Mouse (Mus musculus) thymus, adult 18-20 months (tissue): ENCODE measurements around the gene Txndc2.
"Not testable (repeated sequence)": the region's sequence is repeated elsewhere in the genome, so short reads cannot be mapped to it uniquely, and the experiment has no call there.

Experiments
- DNase-seq, 2 experiments: peaks; one replicate each; pipeline ENCODE4 v3.0.0; 2022; ENCODE audit warnings: mixed read lengths in 2 of 2

The Txndc2 gene

DNA sequence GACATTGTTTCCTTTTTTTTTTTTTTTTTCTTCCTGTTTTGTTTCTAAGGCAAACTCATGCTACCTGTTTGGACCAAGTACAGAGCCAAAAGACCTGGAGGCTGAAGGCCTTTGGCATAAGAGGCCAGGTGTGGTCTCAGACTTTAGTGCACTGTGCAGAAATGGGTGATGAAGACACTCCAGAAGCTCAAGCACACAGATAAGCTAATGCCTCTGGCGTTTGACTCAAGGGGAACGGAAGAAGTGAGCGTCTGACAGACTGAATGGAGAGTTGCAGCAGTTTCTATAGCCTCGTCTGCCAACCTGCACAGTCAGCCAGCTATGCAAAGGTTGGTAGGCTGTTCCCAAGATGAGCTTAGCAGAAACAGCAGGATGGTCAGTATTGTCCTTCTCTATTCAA, 13.6 kb upstream of the Txndc2 start:
- DNase-seq: no peak

DNA sequence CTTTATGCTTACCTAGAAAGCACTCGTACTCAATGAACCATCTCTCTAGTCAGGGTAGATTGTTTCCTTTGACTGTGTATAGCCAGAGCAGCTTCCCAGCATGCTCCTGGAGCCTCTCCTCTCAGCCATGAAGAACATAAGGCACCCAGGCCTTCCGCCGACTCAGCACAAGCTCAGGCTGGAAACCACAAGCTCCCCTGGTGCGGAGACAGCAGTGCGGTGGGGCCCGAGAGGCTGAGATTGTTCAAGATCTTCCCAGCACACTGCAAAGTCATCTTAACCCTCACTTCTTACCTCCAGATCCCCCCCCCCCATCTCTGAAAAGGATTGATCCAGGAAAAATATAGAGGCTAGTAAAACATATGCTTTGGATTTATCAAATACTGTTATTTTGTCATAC, 8.6 kb upstream of the Txndc2 start:
- no peak for DNase-seq

DNA sequence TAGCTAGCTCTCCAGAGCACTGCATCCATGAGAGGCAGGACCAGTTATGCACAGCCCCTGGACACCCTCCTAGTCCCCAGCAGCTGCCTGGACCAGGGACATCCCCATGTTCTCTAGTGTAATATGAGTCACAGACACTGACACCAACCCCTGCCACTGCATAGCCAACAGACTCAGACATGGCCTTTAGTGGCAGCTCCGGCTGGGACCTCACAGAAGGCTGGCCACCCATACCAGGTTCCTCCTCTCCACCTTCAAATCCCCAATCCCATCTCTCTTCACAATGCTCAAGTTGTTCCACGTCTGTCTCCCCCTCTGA, 7.2 kb upstream of the Txndc2 start:
- DNase-seq: no peak

DNA sequence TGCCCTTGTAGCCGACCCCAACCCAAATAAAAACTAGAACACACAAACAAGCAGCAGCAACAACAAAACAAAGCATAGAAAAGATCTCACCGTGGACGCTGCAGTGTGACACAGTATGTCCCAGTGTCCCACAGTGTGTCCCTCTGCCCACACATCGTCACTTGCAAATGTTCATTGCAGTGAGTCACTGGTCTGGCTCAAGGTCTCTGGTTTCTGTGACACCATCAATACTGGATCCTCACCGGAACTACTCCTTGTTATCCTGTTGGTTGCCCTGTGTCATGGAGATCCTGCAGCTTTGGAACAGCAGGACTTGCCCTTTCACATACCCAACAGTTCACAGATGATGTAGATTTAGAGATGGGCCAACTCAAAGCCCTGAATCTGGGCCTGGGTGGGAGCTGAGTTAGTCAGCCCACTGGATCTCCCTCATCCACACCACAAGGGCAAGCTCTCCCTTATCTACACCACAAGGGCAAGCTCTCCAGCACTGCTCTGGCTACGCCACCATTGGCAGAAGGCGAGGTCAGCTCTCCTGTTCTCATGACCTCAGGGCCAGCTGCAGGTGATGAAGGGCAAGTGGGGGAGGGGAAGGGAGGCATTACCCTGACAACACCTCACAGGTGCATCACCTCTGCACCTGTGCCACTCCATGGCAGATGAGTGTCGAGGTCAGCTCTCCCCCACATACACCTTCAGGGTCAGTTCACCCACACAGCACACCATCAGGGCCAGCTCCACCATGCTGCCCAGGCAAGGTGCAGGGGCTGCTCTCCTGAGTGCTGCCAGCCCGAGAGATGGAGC, 6.6 kb upstream of the Txndc2 start:
- no peak for DNase-seq

DNA sequence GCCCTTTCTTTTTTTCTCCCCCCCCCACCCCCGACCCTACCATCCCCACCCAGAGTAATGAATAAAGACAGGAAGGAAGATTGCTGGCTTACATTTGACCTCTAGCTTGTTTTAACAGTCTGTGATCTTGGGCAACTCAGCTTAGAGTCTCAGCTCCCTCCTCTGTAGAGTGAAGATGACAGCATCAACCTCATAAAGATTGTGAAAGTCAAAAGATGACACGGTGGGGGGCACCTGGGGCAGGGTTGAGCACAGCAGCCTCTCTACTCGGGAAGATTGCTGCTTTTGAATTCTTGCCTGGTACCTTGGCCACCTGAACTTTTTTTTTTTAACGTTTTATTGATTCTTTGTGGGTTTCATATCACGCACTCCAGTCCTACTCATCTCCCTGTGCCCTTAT, 6.0 kb upstream of the Txndc2 start:
- no peak for DNase-seq

DNA sequence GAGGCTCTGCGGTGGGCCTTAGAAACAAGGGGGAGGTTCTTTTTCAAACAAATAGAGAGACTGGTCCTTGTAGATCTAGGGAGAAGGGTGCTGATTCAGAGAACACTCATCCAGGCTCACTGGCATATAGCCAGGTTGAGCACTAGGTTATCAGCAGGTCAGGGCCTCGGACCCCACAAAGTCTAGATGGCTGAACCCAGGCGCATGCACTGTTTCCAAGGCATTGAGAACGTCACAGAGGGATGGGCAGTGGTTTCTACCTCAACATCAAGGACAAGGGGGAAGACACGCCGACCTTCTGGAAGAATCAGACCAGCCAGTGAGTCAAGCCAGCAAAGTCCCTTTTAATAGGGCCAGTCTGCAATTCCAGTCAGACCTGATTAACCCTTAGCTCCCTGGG, 5.3 kb upstream of the Txndc2 start:
- no peak for DNase-seq

DNA sequence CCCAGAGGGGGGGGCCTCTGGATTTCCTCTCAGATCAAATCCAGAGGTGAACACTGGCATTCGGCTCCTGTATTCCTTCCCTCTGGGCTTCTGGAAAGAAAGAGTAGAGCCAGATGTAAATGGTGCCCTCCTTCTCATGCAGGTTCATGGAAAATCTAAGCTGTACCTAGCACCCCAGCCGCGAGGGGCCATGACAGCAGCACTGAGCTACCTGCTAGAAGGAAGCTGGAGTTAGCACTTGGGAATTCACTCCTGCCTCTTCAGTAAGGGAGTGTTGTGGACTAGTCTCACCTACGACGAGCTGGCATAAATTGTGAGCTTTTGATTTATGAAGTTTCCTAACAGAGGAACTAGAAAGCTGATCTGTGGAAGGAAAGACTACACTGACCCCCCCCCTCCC, 1.6 kb upstream of the Txndc2 start:
- no peak for DNase-seq

DNA sequence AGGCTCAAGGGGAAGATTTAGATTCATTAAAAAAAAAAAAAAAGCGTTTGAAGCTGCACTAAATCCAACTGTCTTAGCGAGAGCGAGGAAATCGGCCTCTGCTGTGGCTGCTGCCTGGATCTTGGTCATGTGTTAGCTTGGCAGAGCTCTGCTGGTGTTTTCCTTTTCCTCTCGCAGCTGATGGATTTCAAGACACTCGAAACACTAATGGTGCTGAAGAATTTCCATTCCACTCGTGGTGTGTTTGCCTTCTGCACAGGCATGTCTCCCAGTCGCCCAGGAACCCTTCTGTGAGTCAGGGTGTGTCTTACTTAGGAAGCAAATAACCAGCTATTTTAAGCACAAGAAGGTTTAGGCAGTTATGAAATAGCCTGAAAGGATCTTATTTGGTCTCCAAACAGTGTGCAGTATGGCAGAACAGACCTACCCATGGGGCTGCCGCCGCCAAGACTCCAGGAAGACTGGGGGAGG, 1.1 kb upstream of the Txndc2 start:
- no peak for DNase-seq

DNA sequence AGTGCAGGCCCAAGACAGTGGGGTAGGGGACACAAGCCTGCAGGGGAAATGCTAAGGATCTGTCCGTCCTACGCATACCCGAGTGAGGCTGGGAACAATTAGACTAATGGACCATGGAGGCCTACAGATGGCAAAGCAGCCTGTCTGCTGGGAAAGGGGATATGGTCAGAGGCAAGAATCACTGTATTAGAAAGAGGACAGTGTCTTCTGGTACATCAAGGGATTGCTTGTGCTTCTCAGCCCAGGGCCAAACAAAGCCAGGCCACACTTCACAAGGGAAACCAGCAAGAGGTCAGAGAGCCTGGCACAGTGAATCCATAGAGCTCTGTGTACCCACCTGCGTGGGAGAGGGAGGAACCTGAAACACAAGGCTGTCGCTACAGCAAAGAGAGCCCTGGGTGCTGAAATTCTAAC, 617 bp upstream of the Txndc2 start:
- no peak for DNase-seq

DNA sequence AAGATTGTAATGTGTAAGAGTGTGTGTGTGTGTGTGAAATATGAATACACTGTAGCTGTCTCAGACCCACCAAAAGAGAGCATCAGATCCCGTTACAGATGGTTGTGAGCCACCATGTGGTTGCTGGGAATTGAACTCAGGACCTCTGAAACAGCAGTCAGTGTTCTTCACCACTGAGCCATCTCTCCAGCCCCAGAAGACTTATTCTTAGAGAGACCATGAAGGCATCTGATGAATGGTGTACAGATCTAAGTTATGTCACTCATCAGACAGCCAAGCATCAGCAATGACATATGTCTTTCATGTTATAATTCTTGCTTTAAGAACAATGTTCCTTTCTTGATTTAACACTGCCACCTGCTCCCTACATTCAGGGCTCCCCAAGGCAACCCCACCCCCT, 2.8 kb downstream of the Txndc2 start:
- DNase-seq: no peak

DNA sequence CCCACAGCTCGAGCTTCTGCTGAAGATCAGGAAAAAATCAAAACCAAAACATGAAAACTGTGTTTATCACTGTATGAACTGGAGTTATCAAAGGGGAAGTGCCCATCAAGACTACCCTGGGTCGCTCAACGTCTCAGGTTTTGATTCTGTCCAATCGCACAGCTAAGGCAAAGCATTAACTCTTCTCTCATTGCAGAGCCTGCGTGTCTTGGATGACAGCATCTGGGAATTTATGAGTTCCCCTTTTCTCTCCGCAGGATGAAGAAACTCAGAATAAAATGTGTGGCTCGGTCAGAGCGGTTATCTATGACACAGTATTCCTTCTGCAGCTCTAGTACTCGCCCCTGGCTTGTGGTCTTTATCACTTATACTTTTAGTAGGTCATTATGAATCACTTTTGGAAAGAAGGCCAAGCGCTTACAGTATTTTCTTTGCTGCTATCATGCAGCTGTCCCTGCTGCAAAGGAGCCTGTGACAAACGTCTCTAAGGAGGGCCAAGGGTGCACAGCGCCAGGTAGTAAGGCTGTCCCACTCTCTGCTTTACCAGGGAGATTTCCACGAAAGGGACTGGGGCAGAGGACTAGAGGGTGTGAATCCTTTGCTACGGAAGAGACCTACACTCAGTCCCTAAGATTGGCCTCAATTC, 6.1 kb downstream of the Txndc2 start:
- DNase-seq: no peak

DNA sequence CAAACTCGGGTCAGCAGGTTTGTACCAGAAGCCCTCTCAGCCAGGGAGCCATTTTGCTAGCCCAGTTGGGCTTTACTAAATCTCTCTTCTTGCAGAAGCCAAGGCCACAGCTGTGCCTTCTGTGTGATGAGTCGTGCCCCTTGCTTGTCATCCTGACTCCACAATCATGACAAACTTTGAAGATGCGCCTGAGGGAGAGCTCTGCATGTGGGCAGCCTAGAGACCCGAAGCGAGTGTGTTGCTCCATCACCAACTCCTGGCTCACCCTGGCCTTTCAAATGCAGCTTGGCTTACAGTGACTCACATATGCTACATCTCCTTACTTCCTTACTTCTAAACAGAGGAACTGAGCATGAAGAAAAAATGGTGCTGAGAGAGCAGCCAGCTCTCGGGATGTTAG, 12.0 kb downstream of the Txndc2 start:
- no peak for DNase-seq

DNA sequence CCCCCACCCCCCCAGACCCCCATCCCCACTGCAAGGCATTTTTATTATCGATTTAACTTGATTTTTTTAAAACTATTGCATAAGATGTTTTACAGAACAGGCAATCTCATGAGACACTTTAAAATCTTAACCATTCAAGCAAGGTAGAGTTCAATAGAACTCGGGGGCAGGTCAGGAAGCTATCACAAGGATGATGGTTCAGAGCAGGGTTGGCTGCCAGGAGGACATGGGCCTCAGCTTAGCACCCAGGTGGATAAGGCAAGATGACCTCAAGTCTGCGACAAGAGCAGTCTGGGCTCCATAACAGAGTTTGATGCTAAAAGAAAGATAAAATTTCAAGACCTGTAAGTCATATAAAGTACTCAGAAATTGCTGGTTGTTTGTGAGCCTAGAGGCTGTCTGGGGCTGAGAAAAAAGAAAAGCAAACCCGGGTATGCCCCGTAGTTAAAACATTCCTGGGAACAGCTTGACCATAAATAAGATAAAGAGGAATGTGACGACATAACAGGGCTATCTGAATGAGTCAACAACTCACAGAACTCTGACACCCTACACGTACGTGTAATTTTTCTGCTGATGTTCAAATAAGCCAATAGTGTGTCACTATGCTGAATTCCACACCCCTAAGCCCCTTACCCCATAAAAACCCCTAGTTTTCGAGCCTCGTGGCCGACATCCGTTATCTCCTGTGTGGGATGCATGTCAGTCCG, 13.0 kb downstream of the Txndc2 start:
- not testable (repeated sequence) for DNase-seq

DNA sequence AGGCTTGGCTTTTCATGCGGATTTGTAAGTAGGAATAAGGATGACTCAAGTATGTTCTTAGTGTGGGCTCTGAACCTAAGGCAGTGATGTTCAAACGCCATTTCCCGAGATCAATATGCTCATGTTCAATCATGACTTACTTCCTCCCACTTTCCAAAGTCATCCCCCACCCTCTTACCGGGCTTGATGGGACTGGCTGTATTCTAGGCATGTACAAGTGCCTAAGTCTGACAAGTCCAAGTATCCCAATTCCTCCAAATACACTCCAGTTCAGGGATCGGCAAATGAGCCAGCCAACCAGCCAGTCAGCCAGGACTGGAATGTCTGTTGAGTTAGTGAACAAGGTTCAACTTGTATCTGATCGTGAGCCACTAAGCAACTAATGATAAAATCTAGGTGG, 15.7 kb downstream of the Txndc2 start:
- no peak for DNase-seq

DNA sequence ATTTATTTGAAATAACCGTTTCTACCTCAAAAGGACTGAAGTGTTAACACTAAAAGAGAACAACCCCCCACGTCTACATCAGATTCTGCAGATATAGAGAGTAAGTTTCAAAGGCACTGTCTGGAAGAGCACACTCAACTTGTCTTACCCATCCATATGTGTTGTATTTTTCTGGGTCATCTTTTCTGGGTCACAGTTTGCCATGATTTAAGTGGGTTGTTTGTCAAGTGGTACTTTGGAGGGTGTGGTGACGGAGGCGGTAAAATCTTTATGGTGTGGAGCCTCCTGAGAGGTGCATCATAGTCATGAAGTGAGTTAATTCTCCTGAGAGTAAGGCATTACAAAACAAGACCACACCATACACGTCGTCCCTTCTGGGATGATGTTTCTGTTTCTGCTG, 16.4 kb downstream of the Txndc2 start:
- DNase-seq: no peak

DNA sequence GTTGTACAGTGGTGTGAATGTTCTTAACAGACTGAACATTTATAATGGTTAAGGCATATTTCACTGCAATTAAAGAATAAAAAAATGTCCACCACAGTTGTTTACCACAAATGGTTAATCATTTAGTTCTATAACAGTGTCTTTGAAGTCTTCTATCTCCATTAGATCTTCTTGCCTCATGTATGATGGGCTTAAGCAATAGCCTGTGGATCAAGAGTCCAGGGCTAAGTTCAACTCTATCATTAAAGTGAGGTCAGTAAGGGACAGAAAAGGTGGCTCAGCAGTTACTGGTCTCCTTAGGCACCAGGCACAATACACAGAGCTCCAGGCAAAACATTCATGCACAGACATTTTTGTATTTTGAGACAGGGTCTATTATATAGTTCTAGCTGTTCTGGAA, 18.8 kb downstream of the Txndc2 start:
- DNase-seq: no peak

DNA sequence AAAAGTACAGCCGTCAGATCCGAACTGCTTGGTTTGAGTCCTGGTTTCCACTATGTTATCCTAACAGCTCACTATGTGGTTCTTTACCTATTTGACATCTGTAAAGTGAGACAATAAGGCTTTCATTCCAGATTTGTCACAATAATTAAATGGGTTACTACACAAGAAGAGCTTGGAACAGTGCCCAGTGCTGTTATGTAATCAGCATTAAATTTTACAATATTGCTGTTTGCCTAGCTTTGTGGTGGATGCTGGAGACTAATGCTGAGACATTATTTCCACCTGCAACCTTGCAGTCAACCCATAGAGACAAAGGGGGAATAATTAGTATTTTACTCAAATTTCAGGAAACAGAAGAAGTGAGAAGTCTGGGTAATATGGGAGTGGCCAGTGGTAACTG, 23.5 kb downstream of the Txndc2 start:
- no peak for DNase-seq

DNA sequence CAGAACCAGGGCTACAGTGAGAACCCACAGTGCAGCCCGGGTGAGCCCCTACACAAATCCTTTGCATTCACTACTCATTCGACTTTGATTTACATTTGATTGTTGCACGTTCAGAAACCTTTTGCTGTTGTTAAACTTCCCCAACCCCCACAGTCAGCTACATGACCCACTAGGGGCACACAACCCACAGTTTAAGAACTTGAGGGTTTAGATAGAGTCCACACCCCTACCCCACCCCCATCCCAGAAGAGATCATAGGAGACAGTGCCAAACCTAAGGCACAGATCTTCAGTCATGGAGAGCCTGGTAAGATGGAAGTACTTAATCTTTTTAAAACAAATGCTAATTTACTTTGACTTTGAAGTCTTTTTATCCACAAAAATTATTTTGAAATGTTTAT, 26.3 kb downstream of the Txndc2 start:
- DNase-seq: no peak

DNA sequence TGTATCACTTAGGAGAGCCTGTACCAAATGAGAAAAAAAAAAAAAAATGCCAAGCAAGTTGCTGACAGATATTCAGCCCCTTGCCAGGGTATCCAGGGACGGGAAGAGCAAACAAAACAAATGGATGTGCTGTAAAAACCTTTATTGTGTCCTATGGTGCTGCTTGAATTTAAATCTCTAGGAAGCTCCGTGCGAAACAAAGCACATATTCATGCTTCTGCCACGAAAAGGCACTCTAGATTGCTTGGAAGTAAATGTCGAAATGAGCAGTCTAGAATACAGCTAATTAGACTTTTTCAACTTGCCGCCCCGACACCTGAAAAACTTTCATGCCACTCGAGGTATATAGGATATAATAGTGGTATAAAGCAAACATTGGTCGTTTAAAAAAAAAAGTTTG, 27.5 kb downstream of the Txndc2 start:
- DNase-seq: no peak

DNA sequence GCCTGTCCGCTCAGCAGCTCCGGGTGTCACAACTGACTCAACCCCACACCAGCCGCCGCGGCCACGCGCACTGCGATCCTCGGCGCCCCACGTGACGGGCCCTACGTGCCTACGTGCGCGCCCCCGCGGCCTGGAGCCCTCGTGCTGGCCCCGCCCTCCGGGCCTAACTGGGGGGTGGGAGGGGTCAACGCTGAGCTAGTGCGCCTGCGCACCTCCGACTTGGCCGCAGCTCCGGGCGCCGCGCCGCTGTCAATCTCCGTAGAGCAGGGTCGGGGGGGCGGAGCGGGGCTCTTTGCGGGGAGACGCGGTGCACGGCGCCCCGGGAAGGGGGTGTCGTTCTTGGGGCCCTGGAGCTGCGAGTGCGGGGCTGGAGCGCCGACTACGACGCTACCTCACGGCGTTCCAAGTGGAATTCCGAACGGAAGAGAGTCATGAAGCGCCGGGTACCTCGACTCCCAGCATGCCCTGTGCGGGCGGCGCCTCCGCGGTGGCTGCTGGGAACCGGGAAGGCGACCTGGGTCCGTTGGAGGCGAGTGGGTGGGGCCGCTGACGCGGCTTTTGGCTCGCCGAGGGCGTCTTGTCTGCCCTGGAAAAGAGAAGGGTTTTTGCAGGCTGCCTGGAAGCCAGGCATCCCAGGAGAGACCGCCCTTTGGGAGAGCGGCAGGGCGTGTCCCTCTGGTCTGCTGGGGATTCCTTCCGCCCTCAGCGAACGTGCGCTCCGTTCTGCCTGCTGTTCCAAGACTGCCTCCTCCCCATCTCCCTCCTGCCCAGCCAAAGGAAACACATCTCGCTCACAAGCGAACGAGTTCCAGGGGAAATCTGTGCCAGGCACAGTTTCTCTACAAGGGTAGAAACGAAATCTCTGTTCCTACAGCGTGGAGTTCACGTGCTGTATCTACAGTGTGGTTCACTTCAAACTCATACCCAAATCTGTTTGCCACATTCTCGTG, 28.2 kb downstream of the Txndc2 start, which contains the start of gene Vapa:
Gene Vapa, minus strand, starts transcription at position 93 of the 950 bp plus-strand sequence.
- peak; percentile 95 to 96 for DNase-seq

DNA sequence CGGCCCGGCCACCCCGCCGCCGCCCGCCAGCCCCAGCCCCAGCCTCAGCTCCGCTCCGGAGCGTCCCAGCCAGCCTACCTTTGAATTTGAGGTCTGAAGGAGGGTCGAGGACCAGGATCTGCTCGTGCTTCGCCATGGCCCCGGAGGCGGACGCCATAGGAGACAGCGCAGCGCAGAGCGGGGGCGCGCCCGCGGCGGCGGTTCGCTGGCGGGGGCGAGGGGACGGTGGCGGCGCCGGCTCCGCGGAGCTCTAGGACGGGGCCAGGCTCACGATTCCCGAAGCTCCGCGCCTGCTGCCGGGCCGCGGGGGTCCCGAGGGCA, 28.9 kb downstream of the Txndc2 start:
- DNase-seq: no peak

DNA sequence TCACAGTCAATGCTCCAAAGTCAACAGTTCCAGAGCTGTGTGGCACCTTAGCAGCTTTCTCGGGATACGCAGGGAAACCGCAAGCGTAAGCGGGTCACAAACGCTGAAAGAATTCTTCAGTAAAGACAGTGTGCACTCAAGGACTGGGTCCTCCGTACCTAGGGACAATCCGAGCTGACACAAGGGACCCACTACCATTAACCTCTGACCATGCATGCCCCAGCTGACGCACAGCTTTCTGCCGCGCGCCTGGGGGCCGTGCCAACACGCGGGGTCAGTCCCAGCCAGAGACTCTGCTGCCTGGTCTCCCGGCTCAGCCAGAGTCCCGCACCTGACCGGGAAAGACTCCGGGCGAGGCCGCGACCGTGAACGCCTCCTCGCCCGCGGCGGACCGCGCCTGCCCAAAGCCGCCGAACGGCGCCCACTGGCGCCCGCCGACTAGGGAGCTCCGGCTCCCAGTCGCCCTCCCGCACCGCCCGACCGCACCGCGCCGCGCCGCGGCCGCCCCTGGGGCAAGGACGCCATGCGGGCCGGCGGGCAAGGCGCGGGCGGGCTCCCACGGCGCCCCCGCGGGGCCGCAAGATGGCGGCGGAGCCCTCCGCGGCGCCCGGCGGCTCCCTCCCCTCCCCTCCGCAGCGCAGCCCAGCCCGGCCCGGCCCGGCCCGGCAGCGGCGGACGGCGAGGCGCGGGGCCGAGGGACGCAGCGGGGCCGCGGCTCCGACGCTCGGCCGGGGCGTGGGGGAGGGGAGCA, 29.4 kb downstream of the Txndc2 start:
- peak; percentile 32 to 49 for DNase-seq
